Mouse (Mus musculus) embryo, embryonic 10 days (tissue): ENCODE data around the gene Sdad1.

Experiments used
- DNase-seq: peaks from one replicate; pipeline ENCODE4 v3.0.0-alpha.2; 2015; ENCODE audit warnings: low spot score

Sdad1 gene

DNA sequence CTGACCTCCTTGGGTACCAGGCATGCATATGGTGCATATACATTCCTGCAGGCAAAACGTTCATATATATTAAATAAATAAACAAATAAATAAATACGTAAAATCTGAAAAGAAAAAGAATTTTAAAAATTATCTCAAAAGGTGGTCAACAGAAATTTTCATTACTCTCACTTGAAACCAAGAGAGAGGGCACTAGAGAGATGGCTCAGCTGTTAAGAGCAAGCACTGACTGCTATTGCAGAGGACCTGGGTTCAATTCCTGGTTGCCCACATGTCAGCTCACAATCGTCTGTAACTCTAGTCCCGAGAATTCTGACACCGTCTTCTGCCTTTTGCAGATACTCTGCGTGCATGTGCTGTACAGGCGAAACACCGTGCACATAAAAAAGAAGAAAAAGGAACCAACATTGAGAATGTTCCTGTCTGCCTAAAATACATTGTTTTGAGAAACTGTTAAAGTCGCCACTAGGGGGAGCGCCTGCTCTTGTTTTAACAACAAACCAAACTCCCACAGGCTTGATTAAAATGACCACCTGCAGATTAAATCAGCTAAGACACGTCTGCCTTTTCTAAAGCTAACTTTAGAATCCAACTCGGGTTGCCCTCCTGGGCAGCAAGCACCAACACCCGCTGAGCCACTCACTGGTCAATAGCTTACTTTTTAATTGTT is 1.9 kb upstream of the Sdad1 start:
- DNase-seq = peak; percentile 82

DNA sequence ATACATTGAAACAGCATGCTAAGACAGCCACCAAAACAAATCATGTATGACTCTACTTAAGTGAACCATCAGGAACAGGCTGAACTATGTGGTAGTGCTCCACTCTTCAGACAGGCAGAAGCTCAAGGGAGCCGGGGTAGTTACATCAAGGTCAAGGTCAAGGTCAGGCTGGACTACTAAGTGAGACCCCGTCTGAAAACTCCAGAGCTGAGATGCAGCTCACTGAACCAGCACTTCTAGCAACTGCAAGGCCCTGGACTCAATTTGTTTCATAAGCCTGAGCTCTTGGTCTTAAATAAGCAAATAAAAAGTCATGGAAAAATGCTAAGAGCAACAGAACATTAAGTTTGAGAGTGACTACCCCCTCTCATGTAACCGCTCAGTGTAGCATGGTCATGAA is 6.0 kb downstream of the Sdad1 start:
- no peak for DNase-seq

GRCm38 (mm10) chr5:92302149-92302840 is 8.0 kb downstream of the Sdad1 start:
- no peak for DNase-seq

DNA sequence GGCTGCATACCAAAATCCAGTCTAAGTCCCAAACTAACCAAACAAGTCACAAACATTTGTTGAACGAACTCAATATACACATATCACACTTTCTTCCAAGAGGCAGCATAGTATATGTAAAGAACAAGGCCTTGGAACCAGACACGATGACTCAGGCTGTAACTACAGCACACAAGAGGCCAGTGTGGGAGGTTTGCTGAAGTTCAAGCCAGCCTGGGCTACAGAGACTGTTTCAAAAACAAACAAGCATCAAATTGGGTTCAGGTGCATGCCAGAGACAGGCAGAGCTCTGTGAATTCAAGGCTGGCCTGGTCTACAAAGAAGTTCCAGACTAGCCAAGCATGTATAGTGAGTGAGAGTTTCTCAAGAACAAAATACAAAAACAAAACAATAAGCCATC is 15.8 kb downstream of the Sdad1 start:
- no peak for DNase-seq

DNA sequence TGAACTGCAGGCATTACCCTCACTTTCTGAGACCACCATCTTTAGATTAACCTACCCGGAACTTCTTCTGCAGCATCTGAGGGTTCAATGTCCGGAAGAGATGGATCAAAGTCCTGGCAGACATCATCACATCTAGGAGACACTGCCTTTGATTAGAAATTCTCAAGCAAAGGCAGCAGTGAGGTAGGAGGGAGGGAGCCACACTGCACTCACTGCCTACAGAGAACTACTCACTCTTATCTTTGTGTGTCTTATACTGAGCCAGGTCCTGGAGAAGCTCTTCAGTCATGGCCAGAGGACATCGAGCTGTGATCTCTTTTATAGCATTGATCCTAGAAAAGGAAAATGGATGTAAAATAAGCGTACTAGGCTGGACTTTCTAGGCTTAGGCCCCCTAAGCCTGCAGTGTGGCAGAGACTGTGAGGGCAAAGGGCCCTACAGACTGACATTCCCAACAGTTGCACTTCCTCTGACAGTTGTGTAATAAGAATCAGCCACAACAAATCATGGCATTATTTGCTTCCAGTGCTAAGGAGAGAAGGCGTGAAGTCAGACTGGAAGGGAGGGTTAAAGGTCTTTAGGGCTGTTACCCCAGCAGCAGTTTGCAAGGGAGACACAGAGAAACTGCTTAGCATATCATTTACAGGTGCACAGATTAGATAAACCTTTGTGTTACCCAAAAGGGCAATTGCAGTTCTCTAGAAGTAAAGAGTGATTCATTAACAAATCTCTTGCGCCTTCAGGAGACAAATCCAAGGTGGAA is 18.4 kb downstream of the Sdad1 start:
- DNase-seq = no peak

DNA sequence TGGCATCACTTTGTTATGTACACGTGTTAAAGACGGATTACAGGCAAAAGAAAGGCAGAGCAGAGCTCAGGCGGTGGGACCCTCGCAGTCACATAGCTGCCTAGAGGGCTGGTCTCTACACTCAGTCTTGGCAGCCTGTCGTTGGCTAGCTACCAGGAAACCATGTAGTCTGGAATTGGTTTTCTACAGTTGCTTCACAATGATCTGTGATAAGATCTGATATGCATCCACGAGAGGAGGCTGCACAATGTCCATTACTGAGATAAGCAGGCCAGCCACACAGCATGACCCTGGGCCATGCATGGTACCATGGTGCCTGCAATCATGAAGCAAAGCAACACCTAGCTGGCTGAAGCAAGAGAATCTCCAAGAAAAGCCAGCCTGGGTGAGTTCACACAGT is 22.4 kb downstream of the Sdad1 start:
- no peak for DNase-seq

- DNase-seq = peak; percentile 14
Measured at GRCm38 (mm10) chr5:92283107-92283506, 27.2 kb downstream of the Sdad1 start.

GRCm38 (mm10) chr5:92282571-92282970 is 27.7 kb downstream of the Sdad1 start:
- no peak for DNase-seq

GRCm38 (mm10) chr5:92278942-92279537 is 31.2 kb downstream of the Sdad1 start:
- DNase-seq = no peak

GRCm38 (mm10) chr5:92277437-92278394 is 32.6 kb downstream of the Sdad1 start, which contains the start of gene Naaa:
Gene Naaa (minus strand): TSS chr5:92278170.
- DNase-seq = peak; percentile 91

GRCm38 (mm10) chr5:92270496-92270895 is 39.8 kb downstream of the Sdad1 start:
- no peak for DNase-seq

- peak; percentile 47 for DNase-seq
Measured at GRCm38 (mm10) chr5:92263761-92264359, 46.4 kb downstream of the Sdad1 start.

DNA sequence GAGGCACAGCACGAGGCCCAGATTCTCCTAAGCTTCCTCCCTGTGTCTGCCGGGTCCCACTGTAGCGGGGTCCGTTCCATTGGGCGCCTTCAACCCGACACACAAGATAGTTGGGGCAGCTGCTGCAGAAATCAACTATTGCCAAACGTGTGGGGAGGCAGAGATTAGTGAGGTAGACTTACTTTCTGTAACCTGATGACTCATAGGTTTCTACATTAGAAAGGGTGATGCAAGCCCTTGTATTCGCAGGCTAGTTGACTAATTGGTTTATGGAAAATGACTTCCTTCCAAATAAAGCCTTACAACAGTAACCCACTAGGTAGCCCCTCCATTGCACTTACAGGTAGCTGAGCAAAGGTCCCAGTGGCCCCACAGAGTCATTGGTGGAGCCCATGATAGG is 47.6 kb downstream of the Sdad1 start:
- DNase-seq = no peak

DNA sequence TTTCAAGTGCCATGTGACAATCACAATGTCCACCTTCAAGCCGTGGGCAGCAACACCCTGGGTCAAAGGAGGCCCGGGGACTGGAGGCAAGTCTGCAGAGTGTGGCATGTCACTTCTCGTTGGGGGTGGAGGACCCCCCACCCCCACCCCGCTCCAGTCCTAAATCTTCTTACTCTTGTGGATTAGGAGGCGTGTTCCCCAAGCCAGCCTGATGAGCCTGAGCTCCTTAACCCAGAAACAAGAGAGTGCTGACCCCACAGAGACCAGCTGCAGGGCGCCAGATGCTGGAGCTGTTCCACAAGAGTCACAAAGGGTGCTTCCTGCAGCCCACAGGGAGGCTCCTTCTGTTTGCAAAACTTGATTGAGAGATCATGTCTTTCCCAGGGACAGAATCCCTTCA is 54.1 kb downstream of the Sdad1 start, which contains the start of gene Ppef2:
Gene Ppef2, minus strand, starts transcription at position 61 of the 400 bp plus-strand sequence.
- DNase-seq = peak; percentile 60

DNA sequence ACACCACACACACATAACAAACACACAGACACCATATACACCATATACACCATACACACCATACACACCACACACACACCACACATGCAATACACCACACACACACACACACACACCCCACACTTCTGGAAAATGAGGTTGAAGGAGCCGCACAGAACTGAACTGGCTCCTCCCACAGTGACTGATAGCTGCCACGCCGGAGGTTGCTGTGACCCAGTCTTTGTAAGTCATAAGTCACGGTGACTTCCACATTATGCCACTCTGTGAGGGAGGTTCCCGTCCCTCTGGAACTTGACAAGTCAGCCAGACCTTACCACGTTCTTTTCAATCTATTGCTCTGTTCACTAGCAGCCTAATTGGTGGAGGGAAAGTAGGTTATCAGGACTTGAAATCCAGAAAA is 55.8 kb downstream of the Sdad1 start:
- DNase-seq = no peak

DNA sequence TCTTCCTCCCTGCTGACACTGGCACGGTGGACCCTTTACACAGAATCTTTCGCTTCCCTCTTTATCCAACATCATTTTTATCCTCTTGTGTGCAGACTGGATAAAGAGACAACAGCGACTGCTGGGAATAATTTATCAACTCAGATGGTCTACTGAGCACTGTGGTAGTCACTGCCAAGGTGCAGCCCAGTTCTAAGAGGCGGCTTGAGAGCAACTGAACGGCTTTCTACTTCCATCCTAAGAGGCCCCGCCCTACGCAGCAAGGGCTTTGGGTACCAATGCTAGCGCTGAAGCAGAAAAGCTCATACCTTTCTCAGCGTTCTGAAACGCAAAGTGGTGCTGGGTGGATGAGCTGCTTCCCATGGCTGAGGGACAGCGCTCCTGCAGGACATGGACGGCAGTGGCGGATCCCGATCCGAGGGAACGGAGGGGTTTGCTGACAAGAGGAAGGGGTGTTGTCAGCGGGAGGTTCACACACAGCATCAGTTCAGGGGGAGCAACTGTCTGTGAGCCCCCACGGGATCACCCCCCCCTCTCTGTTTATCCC is 57.4 kb downstream of the Sdad1 start:
- DNase-seq = peak; percentile 74

- DNase-seq = no peak
Measured at GRCm38 (mm10) chr5:92252031-92252430, 58.2 kb downstream of the Sdad1 start.

DNA sequence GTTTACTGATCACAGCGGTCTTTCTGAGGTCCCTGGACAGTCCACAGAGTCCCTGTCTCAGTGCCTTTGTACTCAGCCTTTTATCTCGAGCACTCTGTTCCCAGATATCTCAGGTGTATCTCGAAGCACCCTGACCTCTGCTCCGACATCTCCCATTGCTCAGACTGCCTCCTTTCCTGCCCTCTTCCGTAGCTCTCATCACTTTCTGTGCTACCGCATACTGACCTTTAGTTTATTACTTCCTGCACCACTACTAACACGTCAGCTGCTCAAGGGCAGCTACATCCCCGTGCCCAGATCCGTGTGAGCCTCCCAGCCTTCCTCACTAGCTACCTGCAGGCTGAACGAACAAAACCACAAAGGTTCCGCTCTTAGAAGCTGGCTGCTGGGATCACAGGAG is 61.7 kb downstream of the Sdad1 start:
- no peak for DNase-seq

GRCm38 (mm10) chr5:92245483-92245882 is 64.8 kb downstream of the Sdad1 start:
- DNase-seq = no peak

GRCm38 (mm10) chr5:92244900-92245299 is 65.4 kb downstream of the Sdad1 start:
- no peak for DNase-seq

DNA sequence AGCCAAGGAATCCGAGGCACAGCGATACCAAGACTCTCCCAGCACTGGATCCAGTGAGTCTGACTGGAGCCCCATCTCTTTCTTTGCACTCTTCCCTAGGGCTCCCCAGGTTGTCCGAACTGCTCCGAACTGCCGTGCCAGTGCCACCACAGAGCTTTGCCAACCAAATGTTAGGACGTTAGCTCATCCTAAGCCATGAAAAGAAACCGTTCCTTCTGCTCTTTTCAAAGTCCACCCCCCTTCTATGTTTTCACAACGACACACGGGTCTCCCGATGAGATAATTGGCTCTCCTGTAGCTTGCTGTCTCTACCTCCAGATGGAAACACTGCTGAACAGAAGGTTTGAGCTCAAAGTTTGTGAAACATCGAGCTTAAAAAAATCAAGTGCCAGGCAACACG is 69.5 kb downstream of the Sdad1 start:
- no peak for DNase-seq
